Comparison of ENCODE assay signal across 8 mouse cellular contexts in genomic region chr17:45686716-45687115, GRCm38 (mm10). TPM values are rescaled to one million over a fixed set of nuclear protein-coding genes. Genes with fewer than 3 reads are reported as not detected.
A peak's percentile ranks its signal among the peaks of the same experiment; 100 is the strongest.
DNase-seq lines count a peak whose midpoint lies in the region; ATAC-seq and TF ChIP-seq lines count a peak whose summit lies in the region.

Tmem63b (minus strand) TSS chr17:45686905.

- TF ChIP-seq EP300 in liver, embryonic 14.5 days (IDR thresholded peaks at IDR 0.05; ENCODE audit: low read depth): no peak

- peak within 1 kb of the TSS; percentile 97 for H3K9ac ChIP-seq in liver, adult 2 months (ENCODE audit: low read depth, low read length)
- H3K9ac ChIP-seq in forebrain, embryonic 13.5 days: peak within 1 kb of the TSS; percentile 95
- H3K9ac ChIP-seq in hindbrain, embryonic 12.5 days: peak within 1 kb of the TSS; percentile 95
- H3K9ac ChIP-seq in liver, embryonic 14.5 days (replicated peaks): peak within 1 kb of the TSS; percentile 92

- no peak; the same call in 1 of the 2 replicates for ATAC-seq in forebrain, embryonic 13.5 days
- ATAC-seq in hindbrain, embryonic 12.5 days (ENCODE audit: low FRiP score): peak; percentile 10; the same call in 1 of the 2 replicates
- peak; percentile 38 for ATAC-seq in liver, embryonic 14.5 days (ENCODE audit: insufficient read depth)

- DNase-seq in liver, adult 2 months (ENCODE audit: extremely low read depth, low read depth, low spot score): no peak
- DNase-seq in liver: no peak
- DNase-seq in R1 (ENCODE audit: low read depth, low spot score): peak; percentile 68
- peak in 2 of 3 experiments; percentile 50 to 52 for DNase-seq in liver, embryonic 14.5 days (ENCODE audit: low read depth in 3 of 3, low spot score in 3 of 3)
- DNase-seq in splenic B cell, adult 2 months (ENCODE audit: low read depth, low spot score): peak; percentile 72
- no peak for DNase-seq in cerebellum, postnatal 14 days

- H3K27me3 ChIP-seq in liver, adult 2 months (ENCODE audit: control insufficient read depth, insufficient read depth, low read length): no peaks in the 10 kb centered on the region
- no peaks in the 10 kb centered on the region for H3K27me3 ChIP-seq in forebrain, embryonic 13.5 days
- H3K27me3 ChIP-seq in hindbrain, embryonic 12.5 days: no peaks in the 10 kb centered on the region
- H3K27me3 ChIP-seq in liver, embryonic 14.5 days (ENCODE audit: control insufficient read depth, insufficient read depth, low read length): no peaks in the 10 kb centered on the region
- H3K27me3 ChIP-seq in splenic B cell, adult 2 months (ENCODE audit: control insufficient read depth, insufficient read depth, low read length, poor library complexity, severe bottlenecking): no peaks in the 10 kb centered on the region

- no peaks in the 10 kb centered on the region for H3K36me3 ChIP-seq in liver, adult 2 months (ENCODE audit: control insufficient read depth, insufficient read depth, low read length)
- no peaks in the 10 kb centered on the region for H3K36me3 ChIP-seq in forebrain, embryonic 13.5 days (ENCODE audit: poor library complexity, severe bottlenecking)
- no peaks in the 10 kb centered on the region for H3K36me3 ChIP-seq in hindbrain, embryonic 12.5 days
- H3K36me3 ChIP-seq in liver, embryonic 14.5 days (replicated peaks; ENCODE audit: control insufficient read depth, insufficient read depth, low read depth): no peaks in the 10 kb centered on the region
- H3K36me3 ChIP-seq in splenic B cell, adult 2 months (ENCODE audit: control insufficient read depth, insufficient read depth, low read length, poor library complexity, severe bottlenecking): no peaks in the 10 kb centered on the region

- no peak for TF ChIP-seq CTCF in liver, adult 2 months (IDR thresholded peaks at IDR 0.05; ENCODE audit: low read depth, low read length)
- no peak for TF ChIP-seq CTCF in liver, embryonic 14.5 days (IDR thresholded peaks at IDR 0.05; ENCODE audit: low read depth)

- TF ChIP-seq POLR2A in liver, adult 2 months (IDR thresholded peaks at IDR 0.05; ENCODE audit: extremely low read depth, insufficient read depth, low read length): no peak

- WGBS in liver, adult 2 months: 3% methylated on average over 12 of the region's 12 CpGs
- WGBS in forebrain, embryonic 13.5 days: 9% methylated on average over 12 of the region's 12 CpGs
- 9% methylated on average over 12 of the region's 12 CpGs for WGBS in hindbrain, embryonic 12.5 days
- 5% methylated on average over 12 of the region's 12 CpGs for WGBS in liver, embryonic 14.5 days (ENCODE audit: insufficient replicate concordance)

- peak within 1 kb of the TSS; percentile 79 for H3K4me2 ChIP-seq in forebrain, embryonic 13.5 days
- H3K4me2 ChIP-seq in hindbrain, embryonic 12.5 days (replicated peaks): peak within 1 kb of the TSS; percentile 74
- peak within 1 kb of the TSS; percentile 82 for H3K4me2 ChIP-seq in liver, embryonic 14.5 days (ENCODE audit: low read depth)

- H3K27ac ChIP-seq in liver, adult 2 months (replicated peaks; ENCODE audit: insufficient read depth, low read depth, low read length): peak within 1 kb of the TSS; percentile 94
- peak within 1 kb of the TSS; percentile 89 for H3K27ac ChIP-seq in forebrain, embryonic 13.5 days
- peak within 1 kb of the TSS; percentile 92 for H3K27ac ChIP-seq in hindbrain, embryonic 12.5 days
- peak within 1 kb of the TSS; percentile 47 for H3K27ac ChIP-seq in liver, embryonic 14.5 days

- peaks cover 46% of the 10 kb centered on the region for H3K79me2 ChIP-seq in liver, adult 2 months (ENCODE audit: control insufficient read depth, insufficient read depth, low read length)

- no peaks in the 10 kb centered on the region for H3K9me3 ChIP-seq in forebrain, embryonic 13.5 days (replicated peaks)
- H3K9me3 ChIP-seq in hindbrain, embryonic 12.5 days (replicated peaks): no peaks in the 10 kb centered on the region
- H3K9me3 ChIP-seq in liver, embryonic 14.5 days (ENCODE audit: control insufficient read depth, low read length): no peaks in the 10 kb centered on the region

- peaks cover 20% of the 10 kb centered on the region for H3K4me1 ChIP-seq in liver, adult 2 months (ENCODE audit: control insufficient read depth, insufficient read depth, low read length)
- peaks cover 29% of the 10 kb centered on the region for H3K4me1 ChIP-seq in forebrain, embryonic 13.5 days
- H3K4me1 ChIP-seq in hindbrain, embryonic 12.5 days: peaks cover 29% of the 10 kb centered on the region
- H3K4me1 ChIP-seq in liver, embryonic 14.5 days (replicated peaks; ENCODE audit: control insufficient read depth in 2 of 2, insufficient read depth in 2 of 2, low read length in 1 of 2): peaks cover 10 to 16% of the 10 kb centered on the region in 2 experiments

- H3K4me3 ChIP-seq in liver, adult 2 months (ENCODE audit: insufficient read depth, low read depth, low read length): peak within 1 kb of the TSS; percentile 98
- H3K4me3 ChIP-seq in forebrain, embryonic 13.5 days: peak within 1 kb of the TSS; percentile 83
- peak within 1 kb of the TSS; percentile 87 for H3K4me3 ChIP-seq in hindbrain, embryonic 12.5 days
- H3K4me3 ChIP-seq in liver, embryonic 14.5 days (ENCODE audit: insufficient read depth in 1 of 2, low read depth in 2 of 2, low read length in 2 of 2): peak within 1 kb of the TSS; percentile 81 to 98

RNA-seq across cellular contexts. Expression of gene Tmem63b, which starts in this region (rescaled TPM):
- 23.0 and 35.4 TPM in 2 replicates for total RNA-seq in liver, adult 2 months (2014; rRNA removed)
- polyA plus RNA-seq in liver, adult 2 months (2012; rRNA removed): 98.6 and 99.2 TPM in 2 replicates
- polyA plus RNA-seq in forebrain, embryonic 13.5 days (2015; fragmentation: Nextera tagmentation; extraction: Ambion mirVana): 91.1 and 92.9 TPM in 2 replicates
- polyA plus RNA-seq in hindbrain, embryonic 12.5 days (2016; fragmentation: Nextera tagmentation; extraction: Ambion mirVana): 102 TPM in 2 replicates
- 10.4 and 11.0 TPM in 2 replicates for polyA plus RNA-seq in liver, embryonic 14.5 days (2012; rRNA removed)
- 4.1 and 5.4 TPM in 2 replicates for polyA plus RNA-seq in liver, embryonic 14.5 days (2014; fragmentation: Nextera tagmentation; extraction: Ambion mirVana)

Comparison
In these comparisons a context has a peak if more than half of its experiments do, and no peak if none do; other contexts are left out.
1. DNase-seq: peak in R1 (single experiment), liver, embryonic 14.5 days (2 of 3) and splenic B cell, adult 2 months (single experiment); none in liver, adult 2 months (single experiment), liver (single experiment) and cerebellum, postnatal 14 days (0 of 2).
2. Peak in every context shown above with its lines, with median percentiles within 50 percentile points of each other: H3K27ac ChIP-seq, H3K4me3 ChIP-seq, H3K9ac ChIP-seq and H3K4me2 ChIP-seq.